Mouse (Mus musculus): ENCODE data around the gene Tspo. TPM values are rescaled to one million over a fixed set of nuclear protein-coding genes. Genes with fewer than 3 reads are reported as not detected.
A peak's percentile ranks its signal among the peaks of the same experiment; 100 is the strongest.

Gene Tspo
- polyA plus RNA-seq (2015; fragmentation: Nextera tagmentation; extraction: Ambion mirVana): 139 and 150 TPM in 2 replicates

GRCm38 (mm10) chr15:83563327-83563856 lies at the start of gene Tspo, which contains the start of gene Mcat:
Gene Tspo (plus strand): TSS chr15:83563592.
Gene Mcat (minus strand): TSS chr15:83563787.
- H3K9ac ChIP-seq: peak within 1 kb of the TSS; percentile 88
- no peaks in the 10 kb centered on the region for H3K9me3 ChIP-seq
- H3K27me3 ChIP-seq (replicated peaks): no peaks in the 10 kb centered on the region
- peak within 1 kb of the TSS; percentile 98 for H3K4me2 ChIP-seq
- peak within 1 kb of the TSS; percentile 69 for H3K4me3 ChIP-seq
- no peaks in the 10 kb centered on the region for H3K36me3 ChIP-seq
- peak; percentile 62; the same call in 1 of the 2 replicates for ATAC-seq (ENCODE audit: extremely low read depth, insufficient number of reproducible peaks, low FRiP score, low TSS enrichment)
- under 1% methylated on average over 28 of the region's 28 CpGs for WGBS
- H3K4me1 ChIP-seq: peaks cover 19% of the 10 kb centered on the region
- peak within 1 kb of the TSS; percentile 80 for H3K27ac ChIP-seq (replicated peaks)

GRCm38 (mm10) chr15:83515018-83515417 lies 48.4 kb upstream of the Tspo start:
- Histone ChIP-seq H3K27ac (replicated peaks) (no peak overlapping the region), H3K4me1 (peaks cover 19% of the 10 kb centered on the region), H3K36me3 (no peaks in the 10 kb centered on the region), H3K9me3 (no peaks in the 10 kb centered on the region), H3K27me3 (replicated peaks) (no peaks in the 10 kb centered on the region), H3K4me2 (no peak overlapping the region), H3K9ac (no peak overlapping the region), H3K4me3 (no peak overlapping the region)
- ATAC-seq (ENCODE audit: extremely low read depth, insufficient number of reproducible peaks, low FRiP score, low TSS enrichment): no peak
- 57% methylated on average over 5 of the region's 5 CpGs for WGBS

- peak overlapping the region; percentile 54 for H3K4me2 ChIP-seq
- peaks cover 37% of the 10 kb centered on the region for H3K4me1 ChIP-seq
- ATAC-seq (ENCODE audit: extremely low read depth, insufficient number of reproducible peaks, low FRiP score, low TSS enrichment): no peak
- peak overlapping the region; percentile 51 for H3K9ac ChIP-seq
- 0 out of 2 replicates have a peak overlapping the region, but pooled peaks have one; percentile 15 for H3K4me3 ChIP-seq
- no peaks in the 10 kb centered on the region for H3K9me3 ChIP-seq
- H3K36me3 ChIP-seq: no peaks in the 10 kb centered on the region
- no peak overlapping the region; the same call in 1 of the 2 replicates for H3K27ac ChIP-seq (replicated peaks)
- 30% methylated on average over 20 of the region's 20 CpGs for WGBS
- H3K27me3 ChIP-seq (replicated peaks): no peaks in the 10 kb centered on the region
These were observed 45.0 kb upstream of the Tspo start for GRCm38 (mm10) chr15:83518215-83519048.

GRCm38 (mm10) chr15:83520861-83521382 lies 42.5 kb upstream of the Tspo start:
- ATAC-seq (ENCODE audit: extremely low read depth, insufficient number of reproducible peaks, low FRiP score, low TSS enrichment): no peak
- Histone ChIP-seq H3K4me2 (no peak overlapping the region), H3K4me3 (no peak overlapping the region), H3K9me3 (no peaks in the 10 kb centered on the region), H3K9ac (no peak overlapping the region), H3K4me1 (peaks cover 62% of the 10 kb centered on the region), H3K27me3 (replicated peaks) (no peaks in the 10 kb centered on the region), H3K36me3 (no peaks in the 10 kb centered on the region), H3K27ac (replicated peaks) (no peak overlapping the region)
- WGBS: 74% methylated on average over 6 of the region's 6 CpGs

GRCm38 (mm10) chr15:83523196-83523595 lies 40.2 kb upstream of the Tspo start:
- peak overlapping the region; percentile 68 for H3K9ac ChIP-seq
- H3K4me1 ChIP-seq: peaks cover 76% of the 10 kb centered on the region
- H3K36me3 ChIP-seq: no peaks in the 10 kb centered on the region
- peak overlapping the region; percentile 81 for H3K4me2 ChIP-seq
- H3K9me3 ChIP-seq: no peaks in the 10 kb centered on the region
- H3K4me3 ChIP-seq: peak overlapping the region; percentile 27; the same call in 1 of the 2 replicates
- 5% methylated on average over 7 of the region's 7 CpGs for WGBS
- ATAC-seq (ENCODE audit: extremely low read depth, insufficient number of reproducible peaks, low FRiP score, low TSS enrichment): peak; percentile 18
- H3K27me3 ChIP-seq (replicated peaks): 0 out of 2 replicates have a peak, but pooled peaks cover 8% of the 10 kb centered on the region
- H3K27ac ChIP-seq (replicated peaks): peak overlapping the region; percentile 97

GRCm38 (mm10) chr15:83523638-83524332 lies 39.6 kb upstream of the Tspo start:
- H3K27me3 ChIP-seq (replicated peaks): 0 out of 2 replicates have a peak, but pooled peaks cover 8% of the 10 kb centered on the region
- peak overlapping the region; percentile 97 for H3K27ac ChIP-seq (replicated peaks)
- peak; percentile 71 for ATAC-seq (ENCODE audit: extremely low read depth, insufficient number of reproducible peaks, low FRiP score, low TSS enrichment)
- H3K4me1 ChIP-seq: peaks cover 76% of the 10 kb centered on the region
- H3K4me3 ChIP-seq: peak overlapping the region; percentile 27
- no peaks in the 10 kb centered on the region for H3K9me3 ChIP-seq
- 18% methylated on average over 14 of the region's 14 CpGs for WGBS
- peak overlapping the region; percentile 81 for H3K4me2 ChIP-seq
- peak overlapping the region; percentile 88 for H3K9ac ChIP-seq
- H3K36me3 ChIP-seq: no peaks in the 10 kb centered on the region

- H3K9ac ChIP-seq: peak overlapping the region; percentile 88
- peak overlapping the region; percentile 27 for H3K4me3 ChIP-seq
- H3K36me3 ChIP-seq: no peaks in the 10 kb centered on the region
- ATAC-seq (ENCODE audit: extremely low read depth, insufficient number of reproducible peaks, low FRiP score, low TSS enrichment): no peak
- 55% methylated on average over 3 of the region's 3 CpGs for WGBS
- peak overlapping the region; percentile 97 for H3K27ac ChIP-seq (replicated peaks)
- H3K4me1 ChIP-seq: peaks cover 78% of the 10 kb centered on the region
- peak overlapping the region; percentile 81 for H3K4me2 ChIP-seq
- H3K27me3 ChIP-seq (replicated peaks): 0 out of 2 replicates have a peak, but pooled peaks cover 8% of the 10 kb centered on the region
- H3K9me3 ChIP-seq: no peaks in the 10 kb centered on the region
These were observed 39.1 kb upstream of the Tspo start for GRCm38 (mm10) chr15:83524333-83524729.

GRCm38 (mm10) chr15:83526424-83527091 lies 36.8 kb upstream of the Tspo start, which contains the start of gene Bik:
Gene Bik (plus strand): TSS chr15:83526862.
- peak within 1 kb of the TSS; percentile 88 for H3K9ac ChIP-seq
- H3K4me1 ChIP-seq: peaks cover 92% of the 10 kb centered on the region
- peak within 1 kb of the TSS; percentile 76 for H3K4me3 ChIP-seq
- H3K9me3 ChIP-seq: no peaks in the 10 kb centered on the region
- H3K27me3 ChIP-seq (replicated peaks): 0 out of 2 replicates have a peak, but pooled peaks cover 8% of the 10 kb centered on the region
- no peak for ATAC-seq (ENCODE audit: extremely low read depth, insufficient number of reproducible peaks, low FRiP score, low TSS enrichment)
- H3K4me2 ChIP-seq: peak within 1 kb of the TSS; percentile 81
- peak within 1 kb of the TSS; percentile 97 for H3K27ac ChIP-seq (replicated peaks)
- under 1% methylated on average over 44 of the region's 45 CpGs for WGBS
- peaks cover 12% of the 10 kb centered on the region for H3K36me3 ChIP-seq

GRCm38 (mm10) chr15:83527092-83527437 lies 36.3 kb upstream of the Tspo start:
- Histone ChIP-seq H3K9ac (peak overlapping the region; percentile 88), H3K9me3 (no peaks in the 10 kb centered on the region), H3K36me3 (peaks cover 17% of the 10 kb centered on the region), H3K27me3 (replicated peaks) (0 out of 2 replicates have a peak, but pooled peaks cover 8% of the 10 kb centered on the region), H3K4me1 (peaks cover 90% of the 10 kb centered on the region), H3K4me3 (peak overlapping the region; percentile 76), H3K27ac (replicated peaks) (peak overlapping the region; percentile 33), H3K4me2 (peak overlapping the region; percentile 81)
- WGBS: 2% methylated on average over 26 of the region's 26 CpGs
- ATAC-seq (ENCODE audit: extremely low read depth, insufficient number of reproducible peaks, low FRiP score, low TSS enrichment): no peak

- Histone ChIP-seq H3K4me2 (peak overlapping the region; percentile 81), H3K4me3 (peak overlapping the region; percentile 76), H3K4me1 (peaks cover 83% of the 10 kb centered on the region), H3K36me3 (peaks cover 22% of the 10 kb centered on the region), H3K9ac (peak overlapping the region; percentile 88), H3K27me3 (replicated peaks) (0 out of 2 replicates have a peak, but pooled peaks cover 8% of the 10 kb centered on the region), H3K27ac (replicated peaks) (no peak overlapping the region), H3K9me3 (no peaks in the 10 kb centered on the region)
- ATAC-seq (ENCODE audit: extremely low read depth, insufficient number of reproducible peaks, low FRiP score, low TSS enrichment): no peak
- WGBS: 52% methylated on average over 2 of the region's 2 CpGs
These were observed 35.6 kb upstream of the Tspo start for GRCm38 (mm10) chr15:83527747-83528146.
